Comparison of ENCODE assay signal across 20 mouse cellular contexts in the genomic region with DNA sequence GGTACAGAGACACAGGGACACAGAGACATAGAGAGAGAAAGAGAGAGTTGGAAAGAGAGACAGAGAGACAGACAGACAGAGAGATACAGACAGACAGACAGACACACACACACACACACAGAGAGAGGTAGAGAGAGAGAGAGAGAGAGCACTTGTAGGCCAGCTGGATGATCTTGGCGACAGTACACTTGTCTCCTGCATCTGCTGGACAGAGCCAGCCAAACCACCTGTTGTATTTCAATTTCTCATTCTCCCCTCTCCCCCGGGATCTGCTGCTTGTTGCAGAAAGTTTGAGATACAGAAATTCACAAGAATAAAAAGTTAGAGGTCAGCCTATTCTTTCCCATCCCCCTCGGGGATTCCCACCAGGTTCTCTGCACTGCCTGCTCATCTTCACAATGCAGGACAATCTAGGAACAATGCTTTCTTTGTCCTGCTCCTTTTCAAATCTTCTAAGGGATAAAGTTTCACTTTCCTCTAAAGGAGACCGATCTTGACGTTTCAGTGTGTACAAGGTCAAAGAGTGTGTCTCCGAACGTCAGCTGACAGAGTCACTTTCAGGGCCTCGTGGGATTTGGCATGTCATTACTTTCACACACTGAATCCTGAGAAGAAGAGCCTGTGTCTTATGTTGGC.
A peak's percentile ranks its signal among the peaks of the same experiment; 100 is the strongest.
DNase-seq lines count a peak whose midpoint lies in the region; ATAC-seq and TF ChIP-seq lines count a peak whose summit lies in the region.
"Had no signal": no experiment of that assay in that cellular context is flagged by ENCODE, and none has a peak within 500 bp of the region (broad histone marks: within the 10 kb centered on the region; RNA-seq: fewer than 3 reads in every experiment).

No protein-coding gene starts in this region.

- no peaks in the 10 kb centered on the region for H3K4me1 ChIP-seq in embryonic facial prominence, embryonic 14.5 days (ENCODE audit: control insufficient read depth, insufficient read depth, low read length)
- peaks cover 8% of the 10 kb centered on the region for H3K4me1 ChIP-seq in embryonic facial prominence, embryonic 10.5 days
- no peaks in the 10 kb centered on the region for H3K4me1 ChIP-seq in hindbrain, postnatal 0 days (ENCODE audit: insufficient read depth, low read length)
- H3K4me1 ChIP-seq in hindbrain, embryonic 12.5 days: peaks cover 3% of the 10 kb centered on the region; the same call in 1 of the 2 replicates
- H3K4me1 ChIP-seq in midbrain, postnatal 0 days (ENCODE audit: insufficient read depth, low read length): no peaks in the 10 kb centered on the region
- H3K4me1 ChIP-seq: forebrain, embryonic 15.5 days; neural tube, embryonic 12.5 days had no signal

- no peak overlapping the region for H3K4me2 ChIP-seq in embryonic facial prominence, embryonic 14.5 days (ENCODE audit: low read depth, low read length)
- H3K4me2 ChIP-seq in hindbrain, postnatal 0 days (ENCODE audit: low read depth, low read length): no peak overlapping the region
- H3K4me2 ChIP-seq in hindbrain, embryonic 12.5 days (replicated peaks): no peak overlapping the region
- no peak overlapping the region for H3K4me2 ChIP-seq in midbrain, postnatal 0 days (ENCODE audit: low read depth, low read length, poor library complexity, severe bottlenecking)
- H3K4me2 ChIP-seq: forebrain, embryonic 15.5 days; heart, embryonic 11.5 days; neural tube, embryonic 12.5 days had no signal

- peak; percentile 64 for DNase-seq in embryonic facial prominence, embryonic 14.5 days (ENCODE audit: low spot score)
- no peak for DNase-seq in embryonic facial prominence, embryonic 10.5 days (ENCODE audit: low spot score)
- peak; percentile 24 for DNase-seq in hindbrain, postnatal 0 days (ENCODE audit: low spot score)
- peak; percentile 52 for DNase-seq in retina, postnatal 1 day
- DNase-seq in retina, embryonic 14.5 days (ENCODE audit: low spot score): no peak
- DNase-seq in midbrain, postnatal 0 days (ENCODE audit: low spot score): peak; percentile 37
- DNase-seq in left cerebral cortex, adult 11 months (ENCODE audit: low spot score): no peak
- DNase-seq: adrenal gland, adult 8-10 months; cerebellum, adult 9-11 months; heart, postnatal 4 days; kidney, adult 8-10 months; kidney, postnatal 36 days; liver; thymus, postnatal 14 days had no signal

- TF ChIP-seq CTCF in hindbrain, postnatal 0 days (IDR thresholded peaks at IDR 0.05; ENCODE audit: low read depth): no peak
- TF ChIP-seq CTCF in midbrain, postnatal 0 days (IDR thresholded peaks at IDR 0.05): no peak

- no peak overlapping the region for H3K27ac ChIP-seq in embryonic facial prominence, embryonic 14.5 days (replicated peaks; ENCODE audit: low read depth, low read length)
- no peak overlapping the region for H3K27ac ChIP-seq in embryonic facial prominence, embryonic 10.5 days (replicated peaks)
- no peak overlapping the region for H3K27ac ChIP-seq in hindbrain, postnatal 0 days
- H3K27ac ChIP-seq in hindbrain, embryonic 12.5 days: no peak overlapping the region
- no peak overlapping the region for H3K27ac ChIP-seq in midbrain, postnatal 0 days (ENCODE audit: low read depth, low read length)
- H3K27ac ChIP-seq: forebrain, embryonic 15.5 days; neural tube, embryonic 12.5 days had no signal

- WGBS in embryonic facial prominence, embryonic 14.5 days: 17% methylated on average over 8 of the region's 8 CpGs
- 16% methylated on average over 8 of the region's 8 CpGs for WGBS in embryonic facial prominence, embryonic 10.5 days
- 14% methylated on average over 8 of the region's 8 CpGs for WGBS in hindbrain, postnatal 0 days
- WGBS in hindbrain, embryonic 12.5 days: 8% methylated on average over 8 of the region's 8 CpGs
- 13% methylated on average over 8 of the region's 8 CpGs for WGBS in midbrain, postnatal 0 days

- H3K27me3 ChIP-seq in embryonic facial prominence, embryonic 14.5 days (replicated peaks; ENCODE audit: control insufficient read depth, insufficient read depth, low read length): no peaks in the 10 kb centered on the region
- no peaks in the 10 kb centered on the region for H3K27me3 ChIP-seq in embryonic facial prominence, embryonic 10.5 days (replicated peaks; ENCODE audit: low read depth, poor library complexity, severe bottlenecking)
- no peaks in the 10 kb centered on the region for H3K27me3 ChIP-seq in hindbrain, postnatal 0 days (ENCODE audit: insufficient read depth, low read length)
- H3K27me3 ChIP-seq in hindbrain, embryonic 12.5 days: no peaks in the 10 kb centered on the region
- H3K27me3 ChIP-seq in midbrain, postnatal 0 days (ENCODE audit: insufficient read depth, low read length): no peaks in the 10 kb centered on the region
- H3K27me3 ChIP-seq: forebrain, embryonic 15.5 days; neural tube, embryonic 12.5 days had no signal

- H3K9me3 ChIP-seq in embryonic facial prominence, embryonic 14.5 days (ENCODE audit: control insufficient read depth, low read length): no peaks in the 10 kb centered on the region
- no peaks in the 10 kb centered on the region for H3K9me3 ChIP-seq in embryonic facial prominence, embryonic 10.5 days
- H3K9me3 ChIP-seq in hindbrain, postnatal 0 days (ENCODE audit: low read length): no peaks in the 10 kb centered on the region
- no peaks in the 10 kb centered on the region for H3K9me3 ChIP-seq in hindbrain, embryonic 12.5 days (replicated peaks)
- H3K9me3 ChIP-seq in midbrain, postnatal 0 days (ENCODE audit: low read length): no peaks in the 10 kb centered on the region
- H3K9me3 ChIP-seq: forebrain, embryonic 15.5 days; neural tube, embryonic 12.5 days had no signal

- peak; percentile 37; the same call in 1 of the 2 replicates for ATAC-seq in embryonic facial prominence, embryonic 14.5 days (ENCODE audit: low read depth)
- 0 out of 2 replicates have a peak, but pooled peaks have one; percentile 55 for ATAC-seq in hindbrain, postnatal 0 days
- no peak for ATAC-seq in hindbrain, embryonic 12.5 days (ENCODE audit: low FRiP score)
- no peak for ATAC-seq in midbrain, postnatal 0 days (ENCODE audit: low FRiP score)
- ATAC-seq: forebrain, embryonic 15.5 days; lung, postnatal 0 days had no signal

- no peak overlapping the region for H3K4me3 ChIP-seq in embryonic facial prominence, embryonic 14.5 days (ENCODE audit: low read depth, low read length)
- H3K4me3 ChIP-seq in embryonic facial prominence, embryonic 10.5 days: no peak overlapping the region
- no peak overlapping the region for H3K4me3 ChIP-seq in hindbrain, postnatal 0 days (ENCODE audit: low read length)
- H3K4me3 ChIP-seq in hindbrain, embryonic 12.5 days: no peak overlapping the region
- H3K4me3 ChIP-seq in midbrain, postnatal 0 days (ENCODE audit: low read depth, low read length): no peak overlapping the region
- H3K4me3 ChIP-seq: erythroblast, embryonic 14.5 days; forebrain, embryonic 15.5 days; neural tube, embryonic 12.5 days had no signal

- H3K9ac ChIP-seq in embryonic facial prominence, embryonic 14.5 days (ENCODE audit: low read depth, low read length): no peak overlapping the region
- H3K9ac ChIP-seq in hindbrain, postnatal 0 days (replicated peaks; ENCODE audit: low read length): no peak overlapping the region
- no peak overlapping the region for H3K9ac ChIP-seq in hindbrain, embryonic 12.5 days
- H3K9ac ChIP-seq in midbrain, postnatal 0 days (replicated peaks; ENCODE audit: low read length, poor library complexity, severe bottlenecking): no peak overlapping the region
- H3K9ac ChIP-seq: forebrain, embryonic 15.5 days; neural tube, embryonic 12.5 days had no signal

- no peaks in the 10 kb centered on the region for H3K36me3 ChIP-seq in embryonic facial prominence, embryonic 14.5 days (ENCODE audit: control insufficient read depth, insufficient read depth, low read length)
- no peaks in the 10 kb centered on the region for H3K36me3 ChIP-seq in embryonic facial prominence, embryonic 10.5 days (replicated peaks)
- no peaks in the 10 kb centered on the region for H3K36me3 ChIP-seq in hindbrain, postnatal 0 days (ENCODE audit: insufficient read depth, low read length)
- H3K36me3 ChIP-seq in hindbrain, embryonic 12.5 days: no peaks in the 10 kb centered on the region
- H3K36me3 ChIP-seq in midbrain, postnatal 0 days (ENCODE audit: insufficient read depth, low read length): no peaks in the 10 kb centered on the region
- H3K36me3 ChIP-seq: forebrain, embryonic 15.5 days; neural tube, embryonic 12.5 days had no signal

Comparison
In these comparisons a context has a peak if more than half of its experiments do, and no peak if none do; other contexts are left out.
1. ATAC-seq: peak in embryonic facial prominence, embryonic 14.5 days (single experiment) and hindbrain, postnatal 0 days (single experiment); none in hindbrain, embryonic 12.5 days (single experiment) and midbrain, postnatal 0 days (single experiment).
2. DNase-seq: peak in embryonic facial prominence, embryonic 14.5 days (single experiment), hindbrain, postnatal 0 days (single experiment), retina, postnatal 1 day (single experiment) and midbrain, postnatal 0 days (single experiment); none in embryonic facial prominence, embryonic 10.5 days (single experiment), retina, embryonic 14.5 days (single experiment) and left cerebral cortex, adult 11 months (single experiment).